Mouse (Mus musculus) MEL (cell line): ENCODE results near the gene Col4a3. TPM values are rescaled to one million over a fixed set of nuclear protein-coding genes. Genes with fewer than 3 reads are reported as not detected.
A peak's percentile ranks its signal among the peaks of the same experiment; 100 is the strongest.

ENCODE experiments used
- DNase-seq: peaks from one replicate; pipeline ENCODE4 v3.0.0; 2011; ENCODE audit warnings: low read depth, low spot score
- H3K27ac ChIP-seq: 2 replicates; pipeline ENCODE4 v1.5.1; 2012; ENCODE audit warnings: low read depth, mild to moderate bottlenecking, control low read depth, low read length, moderate library complexity; ENCODE audit not compliant: control insufficient read depth
- H3K27me3 ChIP-seq, 2 experiments: fragments of 150-350 bp in 1 of 2; sonication (generic) in 1 of 2; 2 replicates each; pipeline ENCODE4 v1.6.1; 2012; ENCODE audit warnings: low read length in 2 of 2, mild to moderate bottlenecking in 2 of 2, improper control_type of control experiment in 1 of 2, moderate library complexity in 1 of 2; ENCODE audit not compliant: insufficient read depth in 2 of 2, control insufficient read depth in 1 of 2
- H3K36me3 ChIP-seq, 2 experiments: 2 replicates each; pipeline ENCODE4 v1.6.1; 2012 to 2014; ENCODE audit warnings: low read length in 2 of 2, improper control_type of control experiment in 1 of 2, inconsistent platforms in 1 of 2, mild to moderate bottlenecking in 1 of 2; ENCODE audit not compliant: insufficient read depth in 2 of 2, control insufficient read depth in 1 of 2
- H3K4me1 ChIP-seq, 2 experiments: fragments of 150-350 bp in 1 of 2; sonication (generic) in 1 of 2; 2 replicates each; pipeline ENCODE4 v1.6.1; 2012; ENCODE audit warnings: low read length in 2 of 2, improper control_type of control experiment in 1 of 2, mild to moderate bottlenecking in 1 of 2; ENCODE audit not compliant: insufficient read depth in 2 of 2, control insufficient read depth in 1 of 2
- H3K4me3 ChIP-seq, 2 experiments: fragments of 150-350 bp in 1 of 2; sonication (generic) in 1 of 2; 2 replicates each; pipeline ENCODE4 v1.5.1; 2012; ENCODE audit warnings: low read depth in 2 of 2, low read length in 2 of 2, mild to moderate bottlenecking in 2 of 2, moderate library complexity in 2 of 2, control low read depth in 1 of 2, improper control_type of control experiment in 1 of 2; ENCODE audit not compliant: control insufficient read depth in 1 of 2, insufficient read depth in 1 of 2
- H3K79me2 ChIP-seq: 2 replicates; pipeline ENCODE4 v1.6.1; 2012; ENCODE audit warnings: mild to moderate bottlenecking, low read length, moderate library complexity; ENCODE audit not compliant: control insufficient read depth, poor library complexity, insufficient read depth
- H3K9ac ChIP-seq: 2 replicates; pipeline ENCODE4 v1.6.1; 2012; ENCODE audit warnings: low read depth, mild to moderate bottlenecking, control low read depth, low read length, moderate library complexity; ENCODE audit not compliant: control insufficient read depth, poor library complexity, severe bottlenecking
- H3K9me3 ChIP-seq: fragments of 150-350 bp; sonication (generic); replicated peaks from 2 replicates; pipeline ENCODE4 v1.6.1; 2012; ENCODE audit warnings: mild to moderate bottlenecking, low read length, improper control_type of control experiment, moderate library complexity; ENCODE audit not compliant: insufficient read depth
- BHLHE40 ChIP-seq: IDR thresholded peaks from 2 replicates; pipeline ENCODE4 v1.6.1; 2012; ENCODE audit warnings: low read depth, mild to moderate bottlenecking, inconsistent platforms, low read length, improper control_type of control experiment, borderline replicate concordance
- CHD2 ChIP-seq: IDR thresholded peaks from 2 replicates; pipeline ENCODE4 v1.6.1; 2011; ENCODE audit warnings: low read length, improper control_type of control experiment
- CTCF ChIP-seq, 3 experiments: IDR thresholded peaks in 2 of 3; conservative IDR thresholded peaks in 1 of 3; 2 replicates each; pipeline ENCODE4 v1.5.1; 2011 to 2012; ENCODE audit warnings: low read length in 3 of 3, low read depth in 2 of 3, mild to moderate bottlenecking in 2 of 3, improper control_type of control experiment in 1 of 3, inconsistent platforms in 1 of 3, mixed read lengths in 1 of 3, moderate library complexity in 1 of 3; ENCODE audit not compliant: control insufficient read depth in 1 of 3, insufficient read depth in 1 of 3, poor library complexity in 1 of 3, severe bottlenecking in 1 of 3
- ELF1 ChIP-seq: IDR thresholded peaks from 2 replicates; pipeline ENCODE4 v1.6.1; 2014; ENCODE audit warnings: low read depth, mild to moderate bottlenecking, inconsistent platforms, low read length, improper control_type of control experiment, moderate library complexity
- EP300 ChIP-seq, 2 experiments: IDR thresholded peaks; 2 replicates each; pipeline ENCODE4 v1.6.1; 2011; ENCODE audit warnings: improper control_type of control experiment in 2 of 2, low read length in 2 of 2, low read depth in 1 of 2, mild to moderate bottlenecking in 1 of 2
- JUND ChIP-seq: IDR thresholded peaks from 2 replicates; pipeline ENCODE4 v1.6.1; 2011; ENCODE audit warnings: low read depth, mild to moderate bottlenecking, improper control_type of control experiment, low read length
- KAT2A ChIP-seq: conservative IDR thresholded peaks from 2 replicates; pipeline ENCODE4 v1.6.1; 2012; ENCODE audit warnings: low read depth, low read length, improper control_type of control experiment, inconsistent platforms
- MAZ ChIP-seq: IDR thresholded peaks from 2 replicates; pipeline ENCODE4 v1.6.1; 2012; ENCODE audit warnings: low read depth, mild to moderate bottlenecking, inconsistent platforms, low read length, improper control_type of control experiment
- MEF2A ChIP-seq: IDR thresholded peaks from 2 replicates; pipeline ENCODE4 v1.6.1; 2014; ENCODE audit warnings: low read depth, mild to moderate bottlenecking, inconsistent platforms, low read length, improper control_type of control experiment; ENCODE audit not compliant: poor library complexity, insufficient replicate concordance, severe bottlenecking; ENCODE audit errors: extremely low read depth
- MXI1 ChIP-seq: IDR thresholded peaks from 2 replicates; pipeline ENCODE4 v1.6.1; 2011; ENCODE audit warnings: mild to moderate bottlenecking, low read depth, low read length, improper control_type of control experiment
- MYC ChIP-seq: IDR thresholded peaks from 2 replicates; pipeline ENCODE4 v1.6.1; 2011; ENCODE audit warnings: low read depth, mild to moderate bottlenecking, low read length, improper control_type of control experiment, moderate library complexity
- NRF1 ChIP-seq: IDR thresholded peaks from 2 replicates; pipeline ENCODE4 v1.6.1; 2014; ENCODE audit warnings: low read depth, mild to moderate bottlenecking, inconsistent platforms, low read length, improper control_type of control experiment, moderate library complexity; ENCODE audit not compliant: poor library complexity, insufficient read depth, severe bottlenecking
- RAD21 ChIP-seq: IDR thresholded peaks from 2 replicates; pipeline ENCODE4 v1.6.1; 2011; ENCODE audit warnings: mild to moderate bottlenecking, low read depth, low read length, improper control_type of control experiment
- SMC3 ChIP-seq: IDR thresholded peaks from 2 replicates; pipeline ENCODE4 v1.6.1; 2011; ENCODE audit warnings: low read depth, low read length, improper control_type of control experiment
- USF1 ChIP-seq: IDR thresholded peaks from 2 replicates; pipeline ENCODE4 v1.6.1; 2014; ENCODE audit warnings: low read depth, mild to moderate bottlenecking, inconsistent platforms, low read length, improper control_type of control experiment, moderate library complexity
- ZKSCAN1 ChIP-seq: IDR thresholded peaks from 2 replicates; pipeline ENCODE4 v1.6.1; 2012; ENCODE audit warnings: low read depth, mild to moderate bottlenecking, inconsistent platforms, low read length, improper control_type of control experiment, moderate library complexity
- polyA plus RNA-seq, 2 experiments: library from polyadenylated mRNA; stranded (reverse) in 1 of 2; unstranded in 1 of 2; fragments of >175 nt in 1 of 2; fragments of >200 nt in 1 of 2; gene quantifications; 2 replicates each; pipeline versions ENCODE4 v1.2.1 to v1.2.4; 2012; ENCODE audit warnings: low replicate concordance in 2 of 2, low read depth in 1 of 2; ENCODE audit not compliant: insufficient read length in 2 of 2, insufficient read depth in 1 of 2, missing spikeins in 1 of 2
- total RNA-seq: library from RNA; depleted of rRNA; stranded (reverse); fragments of 300-350 nt; gene quantifications from 2 replicates; pipeline ENCODE4 v1.2.3, GENCODE M21; 2012

The Col4a3 gene
- total and polyA plus RNA-seq, 3 experiments = 0.19 to 0.47 TPM; not detected in 1

DNA sequence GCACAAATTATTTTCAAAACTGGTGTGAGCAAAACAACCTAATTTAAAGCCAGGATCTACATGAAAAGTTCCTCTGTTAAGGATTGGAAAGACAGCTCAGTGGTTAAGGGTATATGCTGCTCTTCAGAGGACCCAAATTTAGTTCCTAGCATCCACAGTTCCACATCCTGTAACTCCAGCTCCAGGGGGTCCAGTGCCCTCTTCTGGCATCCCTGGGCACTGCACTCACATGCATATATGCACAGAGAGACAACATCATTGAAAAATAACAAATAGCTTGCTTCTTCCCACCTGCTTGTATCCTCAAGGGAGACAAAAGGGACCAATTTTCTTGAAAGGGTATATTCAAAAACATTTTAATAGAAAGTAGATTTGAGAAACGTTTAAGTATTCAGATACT lies 175.6 kb downstream of the Col4a3 start:
- Histone ChIP-seq H3K79me2 (no peaks in the 10 kb centered on the region), H3K27ac (no peak overlapping the region), H3K4me1 (no peaks in the 10 kb centered on the region), H3K36me3 (no peaks in the 10 kb centered on the region), H3K4me3 (no peak overlapping the region), H3K27me3 (no peaks in the 10 kb centered on the region), H3K9me3 (no peaks in the 10 kb centered on the region), H3K9ac (no peak overlapping the region)
- TF ChIP-seq CTCF (IDR thresholded peaks at IDR 0.05 in 2 of 3, conservative IDR thresholded peaks at IDR 0.05 in 1 of 3; ENCODE audit: control insufficient read depth in 1 of 3, insufficient read depth in 1 of 3, low read depth in 2 of 3, low read length in 3 of 3, poor library complexity in 1 of 3, severe bottlenecking in 1 of 3) (peak; percentile 42 to 59 (median 44)), KAT2A (no peak), SMC3 (peak; percentile 27)
- DNase-seq = peak; percentile 13

DNA sequence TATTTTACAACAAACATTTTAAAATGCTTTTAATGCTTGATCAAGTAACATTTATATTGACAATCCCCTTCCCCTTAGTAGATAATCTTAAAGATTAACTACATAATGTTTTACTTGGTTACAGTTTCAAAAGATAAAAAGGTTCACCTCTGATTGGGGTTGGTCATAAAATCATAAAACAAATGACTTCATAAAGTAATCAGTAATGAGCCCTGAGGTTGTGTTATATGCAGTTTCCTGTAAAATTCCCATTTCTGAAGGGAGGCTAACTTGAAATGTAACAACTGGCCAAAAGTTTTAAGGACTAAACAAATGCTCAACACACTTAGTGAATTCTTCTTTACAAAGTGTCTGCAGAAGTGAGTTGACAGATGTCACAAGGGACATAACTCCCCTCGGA lies 179.5 kb downstream of the Col4a3 start:
- H3K4me1 ChIP-seq = peaks cover 0 to 5% of the 10 kb centered on the region in 2 experiments; a peak in 1 of 4 replicates
- TF ChIP-seq MYC (no peak), RAD21 (no peak), CHD2 (no peak), USF1 (no peak), CTCF (IDR thresholded peaks at IDR 0.05 in 2 of 3, conservative IDR thresholded peaks at IDR 0.05 in 1 of 3; ENCODE audit: control insufficient read depth in 1 of 3, insufficient read depth in 1 of 3, low read depth in 2 of 3, low read length in 3 of 3, poor library complexity in 1 of 3, severe bottlenecking in 1 of 3) (no peak), MAZ (no peak), NRF1 (no peak), EP300 (IDR thresholded peaks at IDR 0.05; ENCODE audit: low read depth in 1 of 2, low read length in 2 of 2) (no peak), BHLHE40 (no peak), JUND (no peak), SMC3 (no peak), ELF1 (no peak), MXI1 (no peak), MEF2A (no peak), ZKSCAN1 (no peak)

More for the DNA sequence above, 179.5 kb downstream of the Col4a3 start:
- Histone ChIP-seq H3K79me2 (no peaks in the 10 kb centered on the region; the same call in 1 of the 2 replicates), H3K4me3 (no peak overlapping the region), H3K9me3 (no peaks in the 10 kb centered on the region), H3K27me3 (no peaks in the 10 kb centered on the region), H3K9ac (no peak overlapping the region), H3K36me3 (peaks cover 0 to 4% of the 10 kb centered on the region in 2 experiments; a peak in 2 of 4 replicates), H3K27ac (no peak overlapping the region)
- no peak for DNase-seq
